Comparison of ENCODE assay signal across 9 mouse cellular contexts in the genomic region with DNA sequence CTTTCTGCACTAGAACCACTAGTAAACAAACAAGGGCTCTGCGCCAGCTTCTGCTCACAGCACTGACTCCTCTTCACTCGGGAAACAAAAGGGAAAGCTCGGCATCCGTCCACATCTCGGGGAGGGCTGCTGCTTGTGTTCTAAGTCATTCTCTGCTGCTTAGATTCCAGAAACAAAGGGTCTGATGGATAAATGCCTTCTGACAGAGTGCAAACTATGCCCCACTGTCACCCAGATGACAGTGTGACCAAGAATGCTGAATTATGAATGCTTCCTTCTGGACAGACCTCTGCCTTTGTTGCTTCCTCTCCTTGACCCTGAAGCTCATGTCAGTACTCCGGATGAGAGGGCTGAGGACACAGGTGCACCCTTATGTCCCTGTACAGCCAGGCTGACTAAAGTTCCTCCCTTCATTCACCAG.
DNase-seq lines count a peak whose midpoint lies in the region; ATAC-seq and TF ChIP-seq lines count a peak whose summit lies in the region.
"Had no signal": no experiment of that assay in that cellular context is flagged by ENCODE, and none has a peak within 500 bp of the region (broad histone marks: within the 10 kb centered on the region; RNA-seq: fewer than 3 reads in every experiment).

No protein-coding gene starts in this region.

- peak overlapping the region; percentile 37 for H3K4me2 ChIP-seq in hindbrain, postnatal 0 days (ENCODE audit: low read depth, low read length)
- H3K4me2 ChIP-seq: limb, embryonic 12.5 days had no signal

- intact Hi-C loops in heart, postnatal 25 days (cut with DNase I), result no loop called here

- peak overlapping the region; percentile 21; the same call in 1 of the 2 replicates for H3K9ac ChIP-seq in hindbrain, postnatal 0 days (replicated peaks; ENCODE audit: low read length)
- H3K9ac ChIP-seq: limb, embryonic 12.5 days had no signal

- no peak overlapping the region for H3K4me3 ChIP-seq in hindbrain, postnatal 0 days (ENCODE audit: low read length)
- H3K4me3 ChIP-seq: limb, embryonic 12.5 days had no signal

- ATAC-seq in hindbrain, postnatal 0 days, result peak; percentile 85

- H3K27me3 ChIP-seq in hindbrain, postnatal 0 days (ENCODE audit: insufficient read depth, low read length), result no peaks in the 10 kb centered on the region
- H3K27me3 ChIP-seq: limb, embryonic 12.5 days had no signal

- no peak for TF ChIP-seq CTCF in hindbrain, postnatal 0 days (IDR thresholded peaks at IDR 0.05; ENCODE audit: low read depth)

- H3K36me3 ChIP-seq in hindbrain, postnatal 0 days (ENCODE audit: insufficient read depth, low read length), result no peaks in the 10 kb centered on the region
- H3K36me3 ChIP-seq: limb, embryonic 12.5 days had no signal

- DNase-seq in ovary, postnatal 14 days (ENCODE audit: low spot score), result peak; percentile 11
- DNase-seq in ovary, adult 18-20 months (ENCODE audit: low spot score), result no peak
- peak; percentile 87 for DNase-seq in cerebellum, adult 9-10 months
- peak; percentile 79 for DNase-seq in hindbrain, postnatal 0 days (ENCODE audit: low spot score)
- DNase-seq in lung, postnatal 36 days, result peak; percentile 14
- no peak for DNase-seq in spleen, adult 18-20 months
- no peak for DNase-seq in urinary bladder, adult 18-20 months (ENCODE audit: low spot score in 2 of 2)
- DNase-seq in heart, postnatal 25 days (ENCODE audit: low spot score), result no peak

- WGBS in hindbrain, postnatal 0 days, result 15% methylated on average over 6 of the region's 6 CpGs

- H3K4me1 ChIP-seq in hindbrain, postnatal 0 days (ENCODE audit: insufficient read depth, low read length), result no peaks in the 10 kb centered on the region
- H3K4me1 ChIP-seq: limb, embryonic 12.5 days had no signal

- peak overlapping the region; percentile 62 for H3K27ac ChIP-seq in hindbrain, postnatal 0 days
- H3K27ac ChIP-seq: limb, embryonic 12.5 days had no signal

- H3K9me3 ChIP-seq in hindbrain, postnatal 0 days (ENCODE audit: low read length), result no peaks in the 10 kb centered on the region
- H3K9me3 ChIP-seq: limb, embryonic 12.5 days had no signal

Comparison
In these comparisons a context has a peak if more than half of its experiments do, and no peak if none do; other contexts are left out.
1. DNase-seq: peak in ovary, postnatal 14 days (single experiment), cerebellum, adult 9-10 months (single experiment), hindbrain, postnatal 0 days (single experiment) and lung, postnatal 36 days (single experiment); none in ovary, adult 18-20 months (single experiment), spleen, adult 18-20 months (0 of 2), urinary bladder, adult 18-20 months (0 of 2) and heart, postnatal 25 days (single experiment).